Mouse (Mus musculus): ENCODE measurements around the gene Ankrd49.

Ankrd49 gene

GRCm38 (mm10) chr9:14740151-14740924, 44.3 kb downstream of the Ankrd49 start, which contains the start of gene Piwil4:
TSS of gene Piwil4 (minus strand) at chr9:14740733.
- DNase-seq (ENCODE audit: low read depth): no peak

GRCm38 (mm10) chr9:14739498-14740150, 45.0 kb downstream of the Ankrd49 start:
- DNase-seq (ENCODE audit: low read depth): no peak

- no peak for DNase-seq (ENCODE audit: low read depth)
Measured at GRCm38 (mm10) chr9:14730941-14731541, 53.6 kb downstream of the Ankrd49 start.

Measured in induced T-regulatory cell, adult 2 months (primary cell).